ENCODE assay signal across 12 mouse cellular contexts in genomic region chr4:109089171-109089570, GRCm38 (mm10).
"Had no signal": no experiment of that assay in that cellular context is flagged by ENCODE, and none has a peak within 500 bp of the region (broad histone marks: within the 10 kb centered on the region; RNA-seq: fewer than 3 reads in every experiment).

No protein-coding gene starts in this region.

- ATAC-seq: midbrain, embryonic 13.5 days had no signal

- H3K4me3 ChIP-seq: left cerebral cortex, adult 2 months; limb, embryonic 10.5 days; liver, embryonic 15.5 days; midbrain, embryonic 13.5 days had no signal

- H3K9me3 ChIP-seq: limb, embryonic 10.5 days; liver, embryonic 15.5 days; midbrain, embryonic 13.5 days had no signal

- H3K9ac ChIP-seq: liver, embryonic 15.5 days; midbrain, embryonic 13.5 days had no signal

- H3K4me2 ChIP-seq: liver, embryonic 11.5 days; liver, embryonic 15.5 days; midbrain, embryonic 13.5 days had no signal

- H3K27me3 ChIP-seq: liver, embryonic 15.5 days; midbrain, embryonic 13.5 days had no signal

- H3K36me3 ChIP-seq: liver, embryonic 15.5 days had no signal

- H3K27ac ChIP-seq: left cerebral cortex, adult 2 months; limb, embryonic 10.5 days; liver, embryonic 15.5 days; midbrain, embryonic 13.5 days; stomach, postnatal 0 days had no signal

- DNase-seq: kidney, postnatal 25 days; lung, adult 2 months; lung, postnatal 36 days; right cerebral cortex, adult 18-20 months; right cerebral cortex, postnatal 25 days; thymus, postnatal 25 days had no signal

- H3K4me1 ChIP-seq: midbrain, embryonic 13.5 days had no signal
